Mouse (Mus musculus) intestine, embryonic 14.5 days (tissue): ENCODE results near the gene Efhd2. TPM values are rescaled to one million over a fixed set of nuclear protein-coding genes. Genes with fewer than 3 reads are reported as not detected.

Experiments
- ATAC-seq: fragments of 200-750 bp; cut with Nextera tagmentation; replicated peaks from 2 replicates; pipeline ENCODE4 v1.8.0; 2017; ENCODE audit warnings: low read depth, moderate number of reproducible peaks, moderate TSS enrichment, moderate library complexity; ENCODE audit not compliant: low FRiP score, low TSS enrichment
- DNase-seq: peaks from one replicate; pipeline ENCODE4 v3.0.0-alpha.2; 2018; ENCODE audit warnings: low spot score
- H3K27ac ChIP-seq: fragments of 300-500 bp; sonication (generic); 2 replicates; pipeline ENCODE4 v1.5.1; 2014; ENCODE audit warnings: low read depth, mild to moderate bottlenecking, control low read depth
- H3K27me3 ChIP-seq: fragments of 300-500 bp; sonication (generic); replicated peaks from 2 replicates; pipeline ENCODE4 v1.6.1; 2014; ENCODE audit warnings: low read length, control low read depth; ENCODE audit not compliant: control insufficient read depth, insufficient read depth
- H3K36me3 ChIP-seq: fragments of 300-500 bp; sonication (generic); 2 replicates; pipeline ENCODE4 v1.6.1; 2014; ENCODE audit warnings: low read length, control low read depth; ENCODE audit not compliant: control insufficient read depth, insufficient read depth
- H3K4me1 ChIP-seq: fragments of 300-500 bp; sonication (generic); replicated peaks from 2 replicates; pipeline ENCODE4 v1.6.1; 2014; ENCODE audit warnings: low read length, control low read depth, mixed read lengths; ENCODE audit not compliant: control insufficient read depth, insufficient read depth
- H3K4me2 ChIP-seq: fragments of 300-500 bp; sonication (generic); 2 replicates; pipeline ENCODE4 v1.6.1; 2014; ENCODE audit warnings: low read length
- H3K4me3 ChIP-seq: fragments of 300-500 bp; sonication (generic); 2 replicates; pipeline ENCODE4 v1.5.1; 2014; ENCODE audit warnings: low read depth, low read length, control low read depth, mixed read lengths
- H3K9ac ChIP-seq: fragments of 300-500 bp; sonication (generic); 2 replicates; pipeline ENCODE4 v1.6.1; 2014; ENCODE audit warnings: mild to moderate bottlenecking, low read length
- H3K9me3 ChIP-seq: fragments of 300-500 bp; sonication (generic); 2 replicates; pipeline ENCODE4 v1.6.1; 2016; ENCODE audit warnings: low read length, control low read depth; ENCODE audit not compliant: control insufficient read depth
- WGBS: fragments of 180-500 bp; shearing (Covaris S2); extraction: QIAGEN DNeasy Blood & Tissue Kit; methylation state at CpG from one replicate; pipeline ENCODE4 v1.1.7; 2014; 5-methylcytosine and 5-hydroxymethylcytosine counted together
- polyA plus RNA-seq: library from polyadenylated mRNA; unstranded; fragments of >200 nt; fragmentation: Nextera tagmentation; extraction: Ambion mirVana; gene quantifications from 2 replicates; pipeline ENCODE4 v1.2.1, GENCODE M21; 2014

The Efhd2 gene
- polyA plus RNA-seq, 1 experiment from 2014 or later: 75.6 TPM

DNA sequence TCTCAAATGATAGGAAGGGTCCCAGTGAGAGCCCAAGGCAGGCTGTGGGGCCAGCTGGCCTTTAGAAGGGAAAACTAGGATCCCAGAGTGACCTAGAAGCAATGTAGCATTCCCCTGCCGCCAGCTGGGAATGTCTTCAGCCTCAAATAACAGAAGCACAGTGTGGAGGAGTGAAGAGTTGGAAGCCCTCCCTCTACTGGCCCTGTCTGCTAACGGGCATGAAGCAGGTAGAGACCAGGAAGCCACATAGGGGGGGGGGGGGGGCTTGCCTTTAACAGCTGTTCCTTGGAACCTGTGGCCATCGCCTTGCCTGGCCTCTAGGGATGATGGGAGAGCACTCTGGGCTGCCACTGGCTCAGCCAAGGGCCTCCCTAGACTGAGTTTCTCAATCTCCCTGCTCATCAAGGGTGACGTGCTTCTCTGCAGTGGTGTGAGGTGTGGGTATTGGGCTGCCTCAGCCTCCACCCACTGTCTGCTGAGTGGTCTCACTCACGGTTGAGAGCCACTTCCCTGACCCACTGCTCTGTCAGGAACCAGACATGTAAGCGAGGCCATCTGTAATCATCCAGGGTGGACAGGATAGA is 11.8 kb upstream of the Efhd2 start:
- DNase-seq (no peak), ATAC-seq (no peak)
- no peaks in the 10 kb centered on the region for H3K9me3 ChIP-seq
- WGBS: 39% methylated on average over 6 of the region's 6 CpGs
- H3K4me2 ChIP-seq: no peak overlapping the region
- H3K36me3 ChIP-seq: no peaks in the 10 kb centered on the region
- H3K9ac ChIP-seq: no peak overlapping the region
- H3K27ac ChIP-seq: no peak overlapping the region
- no peak overlapping the region for H3K4me3 ChIP-seq
- 0 out of 2 replicates have a peak, but pooled peaks cover 7% of the 10 kb centered on the region for H3K4me1 ChIP-seq
- no peaks in the 10 kb centered on the region for H3K27me3 ChIP-seq

DNA sequence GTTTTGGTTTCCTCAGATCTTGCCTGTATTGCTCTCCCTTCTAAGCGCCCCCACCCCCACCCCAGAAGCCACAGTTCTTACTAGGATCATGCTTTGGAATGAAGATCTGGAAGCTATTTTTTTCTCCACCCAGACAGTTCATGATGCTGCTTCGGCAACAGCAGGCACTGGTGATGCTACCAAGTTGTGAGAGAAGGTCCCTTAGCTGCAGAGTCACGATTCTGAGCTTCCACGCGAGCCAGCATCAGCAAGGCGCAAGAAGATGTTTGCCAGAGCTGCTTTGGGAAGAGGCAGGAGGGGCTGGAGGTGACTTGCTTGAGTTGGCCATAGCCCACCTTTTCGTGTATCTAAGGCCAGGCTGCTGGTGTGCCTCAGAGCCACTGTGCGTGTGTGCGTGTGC is 10.7 kb upstream of the Efhd2 start:
- H3K27ac ChIP-seq: no peak overlapping the region
- no peak overlapping the region for H3K9ac ChIP-seq
- 0 out of 2 replicates have a peak, but pooled peaks cover 7% of the 10 kb centered on the region for H3K4me1 ChIP-seq
- no peak overlapping the region for H3K4me3 ChIP-seq
- no peaks in the 10 kb centered on the region for H3K9me3 ChIP-seq
- ATAC-seq (no peak), DNase-seq (no peak)
- no peaks in the 10 kb centered on the region for H3K36me3 ChIP-seq
- WGBS: 56% methylated on average over 9 of the region's 9 CpGs
- H3K27me3 ChIP-seq: no peaks in the 10 kb centered on the region
- H3K4me2 ChIP-seq: no peak overlapping the region

DNA sequence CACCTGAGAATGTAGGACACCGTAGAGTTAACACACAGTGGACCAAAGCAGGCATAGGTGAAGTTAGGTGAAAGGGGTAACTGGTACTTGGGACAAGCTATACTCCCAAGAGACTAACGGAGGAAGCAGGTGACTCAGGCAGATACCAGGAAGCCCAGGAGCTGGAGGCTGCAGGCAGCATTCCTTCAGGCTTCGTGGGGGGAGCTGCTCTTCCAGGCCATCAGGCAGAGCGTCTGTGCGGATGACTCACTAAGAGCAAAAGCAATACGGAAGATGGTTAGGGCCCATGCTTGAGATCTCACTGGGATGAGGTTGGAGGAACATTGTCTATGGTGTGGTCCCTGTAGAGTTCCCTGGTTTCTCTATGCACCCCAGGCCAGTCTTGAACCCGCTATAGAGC is 8.1 kb upstream of the Efhd2 start:
- 0 out of 2 replicates have a peak, but pooled peaks cover 7% of the 10 kb centered on the region for H3K4me1 ChIP-seq
- H3K4me3 ChIP-seq: no peak overlapping the region
- H3K9me3 ChIP-seq: no peaks in the 10 kb centered on the region
- ATAC-seq: no peak
- 74% methylated on average over 7 of the region's 7 CpGs for WGBS
- no peaks in the 10 kb centered on the region for H3K27me3 ChIP-seq
- no peak overlapping the region for H3K27ac ChIP-seq
- DNase-seq: no peak
- H3K9ac ChIP-seq: no peak overlapping the region
- no peak overlapping the region for H3K4me2 ChIP-seq
- no peaks in the 10 kb centered on the region for H3K36me3 ChIP-seq

GRCm38 (mm10) chr4:141881950-141882349 is 7.2 kb upstream of the Efhd2 start:
- ATAC-seq (no peak), DNase-seq (no peak)
- H3K27me3 ChIP-seq: no peaks in the 10 kb centered on the region
- H3K9ac ChIP-seq: no peak overlapping the region
- H3K4me1 ChIP-seq: 0 out of 2 replicates have a peak, but pooled peaks cover 7% of the 10 kb centered on the region
- H3K4me2 ChIP-seq: no peak overlapping the region
- H3K36me3 ChIP-seq: no peaks in the 10 kb centered on the region
- H3K27ac ChIP-seq: no peak overlapping the region
- H3K9me3 ChIP-seq: no peaks in the 10 kb centered on the region
- no peak overlapping the region for H3K4me3 ChIP-seq
- WGBS: 55% methylated on average over 5 of the region's 5 CpGs

DNA sequence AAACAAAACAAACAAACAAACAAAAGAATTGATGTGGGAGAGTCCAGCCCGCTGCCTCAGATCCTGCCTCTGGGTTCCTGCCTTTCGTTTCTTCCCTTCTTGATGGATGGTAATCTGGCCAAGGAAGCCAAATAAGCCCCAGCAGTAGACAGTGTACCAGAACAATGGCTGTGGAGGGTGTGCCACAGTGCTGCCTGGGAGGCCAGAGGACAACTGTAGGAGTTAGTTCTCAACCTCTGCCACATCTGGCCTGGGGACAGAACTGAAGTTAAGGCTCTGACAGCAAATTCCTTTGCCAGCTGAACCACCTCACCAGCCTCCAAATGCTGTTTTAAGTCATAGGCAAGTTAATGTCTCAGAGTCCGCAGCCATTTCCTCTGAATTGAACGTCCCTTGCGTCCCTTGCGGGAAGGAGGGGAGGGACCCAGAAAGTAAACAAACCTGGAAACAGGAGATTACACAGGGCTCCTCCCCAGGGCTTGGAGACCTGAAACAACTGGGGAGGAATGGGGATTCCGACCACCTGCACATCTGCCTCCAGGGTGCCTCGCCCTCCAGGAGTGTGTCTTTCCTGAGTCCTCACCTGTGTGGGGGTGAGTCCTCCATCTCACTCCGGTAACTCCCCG is 6.7 kb upstream of the Efhd2 start:
- Histone ChIP-seq H3K27ac (no peak overlapping the region), H3K27me3 (no peaks in the 10 kb centered on the region), H3K9ac (no peak overlapping the region), H3K4me1 (0 out of 2 replicates have a peak, but pooled peaks cover 7% of the 10 kb centered on the region), H3K4me2 (no peak overlapping the region), H3K4me3 (no peak overlapping the region), H3K9me3 (no peaks in the 10 kb centered on the region), H3K36me3 (no peaks in the 10 kb centered on the region)
- WGBS: 47% methylated on average over 10 of the region's 10 CpGs
- ATAC-seq: no peak
- DNase-seq: no peak

DNA sequence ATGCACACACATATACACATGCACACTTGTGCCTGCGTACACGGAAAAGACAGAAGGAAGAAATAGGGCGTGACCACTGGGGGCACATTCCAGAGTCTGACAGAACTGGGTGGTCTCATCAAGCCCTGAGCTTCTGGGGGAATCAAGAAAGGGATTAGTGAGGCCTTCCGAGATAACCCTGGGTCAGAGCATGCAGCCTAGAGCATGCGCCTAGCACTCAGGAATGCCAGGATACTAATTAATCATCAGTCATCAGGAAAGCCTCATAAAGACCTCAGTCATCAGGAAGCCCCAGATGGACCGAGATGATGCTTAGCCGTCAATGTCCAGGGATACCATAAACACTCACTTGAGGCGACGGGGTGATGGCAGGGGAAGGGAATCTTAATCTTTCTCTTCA is 5.2 kb upstream of the Efhd2 start:
- Histone ChIP-seq H3K27me3 (no peaks in the 10 kb centered on the region), H3K36me3 (no peaks in the 10 kb centered on the region), H3K9ac (no peak overlapping the region), H3K4me1 (peaks cover 12% of the 10 kb centered on the region), H3K4me2 (no peak overlapping the region), H3K27ac (no peak overlapping the region), H3K4me3 (no peak overlapping the region), H3K9me3 (no peaks in the 10 kb centered on the region)
- WGBS: 27% methylated on average over 9 of the region's 9 CpGs
- ATAC-seq: no peak
- no peak for DNase-seq

DNA sequence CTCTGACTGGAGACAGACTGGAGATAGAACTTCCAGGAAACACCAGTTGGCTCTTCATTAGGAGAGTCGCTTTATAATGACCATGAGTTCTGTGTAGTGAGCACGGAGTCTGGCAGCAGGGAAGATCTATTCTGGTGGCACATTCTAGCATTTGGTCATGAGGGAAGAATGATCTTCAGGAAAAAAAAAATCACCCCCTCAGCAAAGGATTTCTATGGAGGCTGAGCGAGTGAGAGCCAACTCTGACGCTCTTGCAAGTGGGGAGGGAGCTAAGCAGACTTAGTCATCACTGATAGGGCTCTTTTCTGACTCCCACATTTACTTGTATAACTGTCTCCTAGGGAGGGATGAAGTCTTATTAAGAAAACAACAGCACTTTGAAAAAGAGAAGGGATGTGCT is 4.4 kb upstream of the Efhd2 start:
- H3K27me3 ChIP-seq: no peaks in the 10 kb centered on the region
- ATAC-seq (no peak), DNase-seq (no peak)
- no peak overlapping the region for H3K4me3 ChIP-seq
- H3K4me1 ChIP-seq: peaks cover 12% of the 10 kb centered on the region
- no peak overlapping the region for H3K27ac ChIP-seq
- H3K4me2 ChIP-seq: no peak overlapping the region
- H3K9ac ChIP-seq: no peak overlapping the region
- 50% methylated on average over 4 of the region's 4 CpGs for WGBS
- no peaks in the 10 kb centered on the region for H3K9me3 ChIP-seq
- H3K36me3 ChIP-seq: no peaks in the 10 kb centered on the region

- Histone ChIP-seq H3K4me2 (no peak overlapping the region), H3K27me3 (no peaks in the 10 kb centered on the region), H3K9ac (no peak overlapping the region), H3K9me3 (no peaks in the 10 kb centered on the region), H3K4me3 (no peak overlapping the region), H3K36me3 (no peaks in the 10 kb centered on the region), H3K27ac (no peak overlapping the region), H3K4me1 (peaks cover 12% of the 10 kb centered on the region)
- ATAC-seq (no peak), DNase-seq (no peak)
- WGBS: 48% methylated on average over 7 of the region's 7 CpGs
Measured at GRCm38 (mm10) chr4:141878621-141879020, 3.9 kb upstream of the Efhd2 start.
